Mouse (Mus musculus): ENCODE measurements around the gene Lpar4.

The Lpar4 gene

DNA sequence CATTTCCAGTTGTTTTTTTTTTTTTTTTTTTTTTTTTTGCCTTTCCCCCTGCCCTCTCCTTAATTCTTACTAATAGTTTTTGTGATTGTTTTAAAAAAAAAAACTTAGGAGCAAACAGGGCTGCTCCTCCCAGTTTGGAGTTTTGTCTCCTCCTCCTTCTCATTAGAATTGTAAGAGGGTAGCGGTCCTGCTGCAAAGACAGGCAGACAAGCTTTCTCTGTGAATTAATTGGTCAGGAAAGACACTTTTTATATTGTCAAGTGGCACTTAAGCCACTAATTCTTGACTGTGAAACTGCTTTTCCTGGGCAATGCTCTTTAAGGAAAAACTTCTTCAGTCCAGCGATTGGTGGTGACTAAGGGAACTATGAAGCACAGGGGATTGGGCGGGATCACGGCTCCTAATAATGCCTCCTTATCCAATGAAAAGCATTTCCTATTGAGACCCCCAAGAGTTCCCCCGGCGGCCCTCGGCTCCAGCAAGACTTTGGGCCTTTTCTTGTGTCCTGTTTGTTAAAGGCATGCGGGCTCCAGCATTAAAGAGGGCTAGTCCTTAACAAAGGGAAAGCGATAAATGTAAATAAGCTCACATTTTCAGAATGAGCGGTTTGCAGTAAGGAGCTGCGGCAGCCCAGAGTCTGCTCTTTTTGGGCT lies at the start of gene Lpar4:
TSS of gene Lpar4 (plus strand) at position 451 of the 653 bp plus-strand sequence.
- Histone ChIP-seq H3K4me3 (replicated peaks; ENCODE audit: low read length) (peak within 1 kb of the TSS; percentile 65), H3K4me1 (replicated peaks; ENCODE audit: low read depth, low read length) (peaks cover 33% of the 10 kb centered on the region), H3K27me3 (ENCODE audit: insufficient read depth, low read length) (no peaks in the 10 kb centered on the region), H3K9me3 (ENCODE audit: low read length) (no peaks in the 10 kb centered on the region), H3K36me3 (ENCODE audit: insufficient read depth, low read length) (no peaks in the 10 kb centered on the region)
- TF ChIP-seq NANOG (IDR thresholded peaks at IDR 0.05; ENCODE audit: borderline replicate concordance, low read length) (no peak), CTCF (conservative IDR thresholded peaks at IDR 0.05; ENCODE audit: low read length) (no peak), POU5F1 (IDR thresholded peaks at IDR 0.05; ENCODE audit: borderline replicate concordance, low read length) (no peak)

DNA sequence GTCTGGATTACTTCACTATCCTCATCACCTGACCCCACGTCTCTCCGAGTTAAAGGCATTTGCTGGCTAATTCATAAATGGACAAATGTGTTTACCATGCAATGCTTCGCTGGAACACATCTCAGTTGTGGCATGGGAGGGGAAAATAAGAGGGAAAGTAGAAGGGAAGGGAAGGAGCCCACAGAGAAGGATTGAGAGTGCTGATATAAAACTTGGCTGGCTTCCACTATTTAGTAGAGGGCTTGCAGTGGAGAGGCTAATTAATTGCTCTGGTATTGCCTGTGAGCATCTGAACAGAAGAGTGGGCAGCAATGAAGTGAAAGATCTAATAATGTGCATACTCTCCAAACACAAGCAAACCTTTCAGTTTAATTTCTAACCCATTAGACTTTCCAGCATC lies 49.0 kb upstream of the Lpar4 start:
- Histone ChIP-seq H3K9me3 (ENCODE audit: low read length) (no peaks in the 10 kb centered on the region), H3K4me1 (replicated peaks; ENCODE audit: low read depth, low read length) (no peaks in the 10 kb centered on the region), H3K4me3 (replicated peaks; ENCODE audit: low read length) (no peak overlapping the region), H3K36me3 (ENCODE audit: insufficient read depth, low read length) (no peaks in the 10 kb centered on the region), H3K27me3 (ENCODE audit: insufficient read depth, low read length) (no peaks in the 10 kb centered on the region)
- TF ChIP-seq POU5F1 (IDR thresholded peaks at IDR 0.05; ENCODE audit: borderline replicate concordance, low read length) (no peak), CTCF (conservative IDR thresholded peaks at IDR 0.05; ENCODE audit: low read length) (no peak), NANOG (IDR thresholded peaks at IDR 0.05; ENCODE audit: borderline replicate concordance, low read length) (no peak)

DNA sequence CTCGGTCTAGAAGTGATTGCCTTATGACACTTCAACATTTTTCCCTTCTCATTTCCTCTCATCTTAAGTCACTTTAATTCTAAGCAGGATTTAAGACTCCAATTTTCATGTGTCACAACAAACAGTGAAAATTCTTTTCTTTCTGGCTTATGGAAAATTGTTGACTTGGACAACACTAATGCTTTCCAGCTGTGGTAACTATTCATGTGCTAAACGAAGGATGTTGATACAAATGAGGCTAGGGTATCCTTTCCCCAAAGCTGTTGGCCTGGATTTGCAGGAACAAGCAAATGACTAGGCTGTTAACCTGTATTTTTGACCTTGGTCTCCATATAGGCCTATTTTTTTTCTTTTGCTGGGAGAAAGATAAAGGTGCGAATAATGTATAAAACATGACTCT lies 48.5 kb upstream of the Lpar4 start:
- no peaks in the 10 kb centered on the region for H3K9me3 ChIP-seq (ENCODE audit: low read length)
- no peaks in the 10 kb centered on the region for H3K36me3 ChIP-seq (ENCODE audit: insufficient read depth, low read length)
- TF ChIP-seq CTCF (conservative IDR thresholded peaks at IDR 0.05; ENCODE audit: low read length) (no peak), NANOG (IDR thresholded peaks at IDR 0.05; ENCODE audit: borderline replicate concordance, low read length) (no peak), POU5F1 (IDR thresholded peaks at IDR 0.05; ENCODE audit: borderline replicate concordance, low read length) (no peak)
- no peaks in the 10 kb centered on the region for H3K27me3 ChIP-seq (ENCODE audit: insufficient read depth, low read length)
- H3K4me1 ChIP-seq (replicated peaks; ENCODE audit: low read depth, low read length) = no peaks in the 10 kb centered on the region
- H3K4me3 ChIP-seq (replicated peaks; ENCODE audit: low read length) = no peak overlapping the region

DNA sequence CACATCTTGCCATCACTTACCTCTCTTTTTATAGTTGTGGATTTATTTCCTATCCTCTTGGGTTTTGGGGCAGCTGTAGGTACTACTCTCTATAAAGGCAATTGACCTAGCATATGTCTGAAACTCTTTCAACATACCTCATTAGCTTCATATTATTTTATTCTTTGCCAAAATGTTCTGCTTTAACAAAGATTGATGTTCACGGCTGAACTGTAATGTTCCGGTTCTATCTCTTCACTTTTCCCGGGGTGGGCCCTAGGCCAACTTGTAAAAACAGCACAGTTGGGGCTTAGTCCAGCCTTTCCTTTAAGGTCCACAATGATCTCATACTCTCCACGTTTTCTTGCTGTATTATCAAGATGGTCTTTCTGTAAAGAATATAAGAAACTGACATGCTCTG lies 48.1 kb upstream of the Lpar4 start:
- Histone ChIP-seq H3K4me3 (replicated peaks; ENCODE audit: low read length) (no peak overlapping the region), H3K9me3 (ENCODE audit: low read length) (no peaks in the 10 kb centered on the region), H3K36me3 (ENCODE audit: insufficient read depth, low read length) (no peaks in the 10 kb centered on the region), H3K4me1 (replicated peaks; ENCODE audit: low read depth, low read length) (no peaks in the 10 kb centered on the region), H3K27me3 (ENCODE audit: insufficient read depth, low read length) (no peaks in the 10 kb centered on the region)
- TF ChIP-seq POU5F1 (IDR thresholded peaks at IDR 0.05; ENCODE audit: borderline replicate concordance, low read length) (no peak), CTCF (conservative IDR thresholded peaks at IDR 0.05; ENCODE audit: low read length) (no peak)

DNA sequence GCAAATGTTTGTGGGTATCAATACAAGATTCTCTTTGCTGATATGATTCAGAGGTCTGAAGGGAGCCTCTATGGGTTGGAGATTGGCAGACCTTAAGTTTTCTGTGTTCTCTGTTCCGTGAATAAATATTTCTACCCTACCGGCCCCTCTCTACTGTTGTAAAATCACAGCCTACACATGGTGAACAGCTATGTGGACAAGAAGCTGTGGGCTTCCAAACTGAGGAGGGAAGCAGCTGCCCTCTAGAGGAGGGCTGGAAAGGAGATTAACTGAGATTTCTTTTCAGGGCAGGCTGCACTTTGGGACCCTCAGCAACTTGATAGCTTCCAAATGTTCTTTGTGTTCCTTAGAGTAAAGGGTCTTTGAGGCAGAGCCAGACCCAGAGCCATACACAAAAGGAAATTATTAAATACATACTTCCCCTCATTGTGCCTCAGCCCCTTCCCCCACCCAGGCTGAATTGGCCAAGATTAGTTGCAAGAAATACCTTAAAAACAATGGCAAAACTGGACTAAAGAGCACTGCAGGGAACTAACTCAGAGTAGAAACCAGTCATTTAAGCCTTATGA lies 22.6 kb upstream of the Lpar4 start:
- Histone ChIP-seq H3K27me3 (ENCODE audit: insufficient read depth, low read length) (no peaks in the 10 kb centered on the region), H3K36me3 (ENCODE audit: insufficient read depth, low read length) (no peaks in the 10 kb centered on the region), H3K4me1 (replicated peaks; ENCODE audit: low read depth, low read length) (no peaks in the 10 kb centered on the region), H3K9me3 (ENCODE audit: low read length) (no peaks in the 10 kb centered on the region), H3K4me3 (replicated peaks; ENCODE audit: low read length) (no peak overlapping the region)
- TF ChIP-seq POU5F1 (IDR thresholded peaks at IDR 0.05; ENCODE audit: borderline replicate concordance, low read length) (no peak), NANOG (IDR thresholded peaks at IDR 0.05; ENCODE audit: borderline replicate concordance, low read length) (no peak), CTCF (conservative IDR thresholded peaks at IDR 0.05; ENCODE audit: low read length) (no peak)

DNA sequence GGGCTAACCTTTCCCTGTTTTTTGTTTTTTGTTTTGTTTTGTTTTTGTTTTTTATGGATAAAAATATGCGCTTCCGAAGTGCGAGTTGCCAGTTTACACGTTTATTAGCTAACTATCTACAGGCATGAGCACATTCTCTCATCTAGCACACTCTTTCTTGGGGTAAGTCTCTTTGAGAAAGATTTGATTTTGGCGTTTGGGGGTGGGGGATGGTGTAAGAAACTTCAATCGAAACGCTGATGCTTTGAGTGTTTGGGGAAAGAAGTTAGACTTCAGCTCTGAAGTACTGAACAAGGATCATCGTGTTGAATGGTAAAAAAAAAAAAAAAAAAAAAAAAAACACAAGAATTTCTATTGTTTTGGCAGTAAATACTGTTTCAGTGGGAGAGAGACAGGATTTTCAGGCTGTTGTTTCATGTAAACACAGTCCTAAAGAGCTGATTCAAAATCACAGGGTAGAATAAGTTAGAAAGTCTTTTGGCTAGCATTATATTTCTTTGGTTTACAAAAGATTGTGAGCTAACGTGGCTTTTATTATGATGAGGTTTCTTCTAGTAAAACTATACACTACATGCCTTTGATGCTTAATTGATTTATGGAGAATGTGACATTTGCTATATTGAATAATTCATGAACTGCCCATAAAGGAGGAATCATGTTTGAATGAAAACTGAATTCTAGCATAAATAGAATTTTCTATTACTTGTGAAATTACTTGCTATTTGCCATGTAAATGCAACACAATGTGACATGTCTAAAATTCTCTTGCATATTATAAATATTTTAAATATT lies 599 bp downstream of the Lpar4 start:
- H3K36me3 ChIP-seq (ENCODE audit: insufficient read depth, low read length) = no peaks in the 10 kb centered on the region
- H3K4me1 ChIP-seq (replicated peaks; ENCODE audit: low read depth, low read length) = peaks cover 33% of the 10 kb centered on the region
- TF ChIP-seq CTCF (conservative IDR thresholded peaks at IDR 0.05; ENCODE audit: low read length) (no peak), POU5F1 (IDR thresholded peaks at IDR 0.05; ENCODE audit: borderline replicate concordance, low read length) (no peak), NANOG (IDR thresholded peaks at IDR 0.05; ENCODE audit: borderline replicate concordance, low read length) (no peak)
- H3K27me3 ChIP-seq (ENCODE audit: insufficient read depth, low read length) = no peaks in the 10 kb centered on the region
- H3K9me3 ChIP-seq (ENCODE audit: low read length) = no peaks in the 10 kb centered on the region
- peak overlapping the region; percentile 65 for H3K4me3 ChIP-seq (replicated peaks; ENCODE audit: low read length)

DNA sequence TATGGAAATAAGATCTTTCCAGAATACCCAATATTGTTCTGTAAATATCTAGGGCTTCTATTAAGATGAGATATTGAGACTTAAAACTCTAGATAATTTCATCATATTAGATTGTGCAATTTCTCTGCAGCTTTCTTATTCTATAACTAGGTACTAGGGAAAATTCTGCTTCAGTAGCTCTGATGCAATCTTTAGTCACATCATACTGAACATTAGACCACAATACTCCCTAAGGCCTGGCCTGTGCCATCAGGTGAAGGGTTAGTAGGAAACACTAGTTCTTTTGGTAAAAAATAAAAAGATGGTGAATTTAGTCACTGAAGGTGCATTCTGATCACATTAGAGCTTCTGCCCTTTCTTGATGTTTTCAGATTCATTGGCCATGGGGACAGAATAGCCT lies 4.1 kb downstream of the Lpar4 start:
- Histone ChIP-seq H3K36me3 (ENCODE audit: insufficient read depth, low read length) (no peaks in the 10 kb centered on the region), H3K4me1 (replicated peaks; ENCODE audit: low read depth, low read length) (peaks cover 10% of the 10 kb centered on the region), H3K27me3 (ENCODE audit: insufficient read depth, low read length) (no peaks in the 10 kb centered on the region), H3K9me3 (ENCODE audit: low read length) (no peaks in the 10 kb centered on the region), H3K4me3 (replicated peaks; ENCODE audit: low read length) (no peak overlapping the region)
- TF ChIP-seq NANOG (IDR thresholded peaks at IDR 0.05; ENCODE audit: borderline replicate concordance, low read length) (no peak), CTCF (conservative IDR thresholded peaks at IDR 0.05; ENCODE audit: low read length) (no peak), POU5F1 (IDR thresholded peaks at IDR 0.05; ENCODE audit: borderline replicate concordance, low read length) (no peak)

DNA sequence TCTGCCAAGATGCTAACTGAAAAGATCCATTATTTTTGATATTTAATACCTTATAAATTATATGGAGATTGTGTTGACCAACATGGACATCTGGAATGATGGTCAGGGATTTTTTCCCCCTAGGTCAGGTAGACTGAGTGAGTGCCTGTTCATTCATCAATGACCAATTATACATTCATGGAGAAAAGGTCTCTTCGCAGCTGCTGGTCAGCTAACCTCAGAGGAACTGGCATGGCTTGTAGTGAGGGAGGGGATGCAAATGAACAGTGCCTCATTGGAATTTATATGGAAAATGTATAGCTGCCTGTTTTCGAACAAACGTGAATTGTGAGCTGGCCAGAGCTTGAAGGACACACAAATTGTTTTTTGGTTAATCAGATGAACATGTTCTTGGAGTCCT lies 18.9 kb downstream of the Lpar4 start:
- TF ChIP-seq NANOG (IDR thresholded peaks at IDR 0.05; ENCODE audit: borderline replicate concordance, low read length) (no peak), CTCF (conservative IDR thresholded peaks at IDR 0.05; ENCODE audit: low read length) (no peak), POU5F1 (IDR thresholded peaks at IDR 0.05; ENCODE audit: borderline replicate concordance, low read length) (no peak)

More for the DNA sequence above, 18.9 kb downstream of the Lpar4 start:
- H3K4me3 ChIP-seq (replicated peaks; ENCODE audit: low read length) = no peak overlapping the region
- no peaks in the 10 kb centered on the region for H3K27me3 ChIP-seq (ENCODE audit: insufficient read depth, low read length)
- H3K9me3 ChIP-seq (ENCODE audit: low read length) = peaks cover 34% of the 10 kb centered on the region
- no peaks in the 10 kb centered on the region for H3K4me1 ChIP-seq (replicated peaks; ENCODE audit: low read depth, low read length)
- H3K36me3 ChIP-seq (ENCODE audit: insufficient read depth, low read length) = no peaks in the 10 kb centered on the region

Measured in E14TG2a.4 (cell line).